Mouse (Mus musculus) intestine, embryonic 14.5 days (tissue): ENCODE results near the gene Slc38a1. TPM values are rescaled to one million over a fixed set of nuclear protein-coding genes. Genes with fewer than 3 reads are reported as not detected.

Experiments
- ATAC-seq: fragments of 200-750 bp; cut with Nextera tagmentation; replicated peaks from 2 replicates; pipeline ENCODE4 v1.8.0; 2017; ENCODE audit warnings: low read depth, moderate number of reproducible peaks, moderate TSS enrichment, moderate library complexity; ENCODE audit not compliant: low FRiP score, low TSS enrichment
- DNase-seq: peaks from one replicate; pipeline ENCODE4 v3.0.0-alpha.2; 2018; ENCODE audit warnings: low spot score
- H3K27ac ChIP-seq: fragments of 300-500 bp; sonication (generic); 2 replicates; pipeline ENCODE4 v1.5.1; 2014; ENCODE audit warnings: low read depth, mild to moderate bottlenecking, control low read depth
- H3K27me3 ChIP-seq: fragments of 300-500 bp; sonication (generic); replicated peaks from 2 replicates; pipeline ENCODE4 v1.6.1; 2014; ENCODE audit warnings: low read length, control low read depth; ENCODE audit not compliant: control insufficient read depth, insufficient read depth
- H3K36me3 ChIP-seq: fragments of 300-500 bp; sonication (generic); 2 replicates; pipeline ENCODE4 v1.6.1; 2014; ENCODE audit warnings: low read length, control low read depth; ENCODE audit not compliant: control insufficient read depth, insufficient read depth
- H3K4me1 ChIP-seq: fragments of 300-500 bp; sonication (generic); replicated peaks from 2 replicates; pipeline ENCODE4 v1.6.1; 2014; ENCODE audit warnings: low read length, control low read depth, mixed read lengths; ENCODE audit not compliant: control insufficient read depth, insufficient read depth
- H3K4me2 ChIP-seq: fragments of 300-500 bp; sonication (generic); 2 replicates; pipeline ENCODE4 v1.6.1; 2014; ENCODE audit warnings: low read length
- H3K4me3 ChIP-seq: fragments of 300-500 bp; sonication (generic); 2 replicates; pipeline ENCODE4 v1.5.1; 2014; ENCODE audit warnings: low read depth, low read length, control low read depth, mixed read lengths
- H3K9ac ChIP-seq: fragments of 300-500 bp; sonication (generic); 2 replicates; pipeline ENCODE4 v1.6.1; 2014; ENCODE audit warnings: mild to moderate bottlenecking, low read length
- H3K9me3 ChIP-seq: fragments of 300-500 bp; sonication (generic); 2 replicates; pipeline ENCODE4 v1.6.1; 2016; ENCODE audit warnings: low read length, control low read depth; ENCODE audit not compliant: control insufficient read depth
- WGBS: fragments of 180-500 bp; shearing (Covaris S2); extraction: QIAGEN DNeasy Blood & Tissue Kit; methylation state at CpG from one replicate; pipeline ENCODE4 v1.1.7; 2014; 5-methylcytosine and 5-hydroxymethylcytosine counted together
- polyA plus RNA-seq: library from polyadenylated mRNA; unstranded; fragments of >200 nt; fragmentation: Nextera tagmentation; extraction: Ambion mirVana; gene quantifications from 2 replicates; pipeline ENCODE4 v1.2.1, GENCODE M21; 2014

The Slc38a1 gene
- polyA plus RNA-seq, 1 experiment from 2014 or later: 126 TPM

GRCm38 (mm10) chr15:96669721-96670120 is 27.0 kb upstream of the Slc38a1 start:
- ATAC-seq (no peak), DNase-seq (no peak)
- no peak overlapping the region for H3K27ac ChIP-seq
- H3K4me2 ChIP-seq: no peak overlapping the region
- WGBS: 80% methylated on average over 6 of the region's 6 CpGs
- H3K4me1 ChIP-seq: no peaks in the 10 kb centered on the region
- H3K4me3 ChIP-seq: no peak overlapping the region
- H3K9ac ChIP-seq: no peak overlapping the region
- H3K36me3 ChIP-seq: no peaks in the 10 kb centered on the region
- no peaks in the 10 kb centered on the region for H3K27me3 ChIP-seq
- H3K9me3 ChIP-seq: no peaks in the 10 kb centered on the region

GRCm38 (mm10) chr15:96666663-96667062 is 23.9 kb upstream of the Slc38a1 start:
- Histone ChIP-seq H3K4me1 (no peaks in the 10 kb centered on the region), H3K4me3 (peak overlapping the region; percentile 13; the same call in 1 of the 2 replicates)

GRCm38 (mm10) chr15:96665889-96666288 is 23.2 kb upstream of the Slc38a1 start:
- Histone ChIP-seq H3K4me2 (peak overlapping the region; percentile 45; the same call in 1 of the 2 replicates), H3K9ac (no peak overlapping the region), H3K4me3 (no peak overlapping the region), H3K27me3 (no peaks in the 10 kb centered on the region), H3K36me3 (no peaks in the 10 kb centered on the region), H3K4me1 (no peaks in the 10 kb centered on the region), H3K9me3 (no peaks in the 10 kb centered on the region), H3K27ac (no peak overlapping the region)
- no peak for DNase-seq
- ATAC-seq: peak; percentile 77
- WGBS: 9% methylated on average over 3 of the region's 3 CpGs

More at GRCm38 (mm10) chr15:96666663-96667062, 23.9 kb upstream of the Slc38a1 start:
- WGBS: 6% methylated on average over 7 of the region's 7 CpGs
- peak; percentile 79 for DNase-seq
- Histone ChIP-seq H3K4me2 (peak overlapping the region; percentile 45), H3K9ac (no peak overlapping the region), H3K27ac (no peak overlapping the region), H3K27me3 (no peaks in the 10 kb centered on the region), H3K9me3 (no peaks in the 10 kb centered on the region), H3K36me3 (no peaks in the 10 kb centered on the region)
- 0 out of 2 replicates have a peak, but pooled peaks have one; percentile 51 for ATAC-seq

- H3K4me2 ChIP-seq: no peak overlapping the region
- H3K4me1 ChIP-seq: 0 out of 2 replicates have a peak, but pooled peaks cover 4% of the 10 kb centered on the region
- DNase-seq (no peak), ATAC-seq (no peak)
- H3K4me3 ChIP-seq: no peak overlapping the region
- H3K36me3 ChIP-seq: no peaks in the 10 kb centered on the region
- WGBS: 39% methylated on average over 13 of the region's 13 CpGs
- no peak overlapping the region for H3K9ac ChIP-seq
- no peaks in the 10 kb centered on the region for H3K27me3 ChIP-seq
- H3K27ac ChIP-seq: no peak overlapping the region
- no peaks in the 10 kb centered on the region for H3K9me3 ChIP-seq
These were observed 18.0 kb upstream of the Slc38a1 start for GRCm38 (mm10) chr15:96660590-96661141.

- H3K9ac ChIP-seq: no peak overlapping the region
- H3K27ac ChIP-seq: peak overlapping the region; percentile 84
- no peaks in the 10 kb centered on the region for H3K36me3 ChIP-seq
- H3K4me1 ChIP-seq: 0 out of 2 replicates have a peak, but pooled peaks cover 4% of the 10 kb centered on the region
- DNase-seq: peak; percentile 67
- peak overlapping the region; percentile 22; the same call in 1 of the 2 replicates for H3K4me3 ChIP-seq
- ATAC-seq: no peak
- H3K9me3 ChIP-seq: no peaks in the 10 kb centered on the region
- 53% methylated on average over 14 of the region's 14 CpGs for WGBS
- H3K27me3 ChIP-seq: no peaks in the 10 kb centered on the region
- H3K4me2 ChIP-seq: peak overlapping the region; percentile 37
These were observed 15.5 kb upstream of the Slc38a1 start for GRCm38 (mm10) chr15:96658275-96658602.

GRCm38 (mm10) chr15:96657576-96658274 is 15.0 kb upstream of the Slc38a1 start:
- Histone ChIP-seq H3K27ac (peak overlapping the region; percentile 84), H3K4me1 (0 out of 2 replicates have a peak, but pooled peaks cover 4% of the 10 kb centered on the region), H3K36me3 (no peaks in the 10 kb centered on the region), H3K4me3 (peak overlapping the region; percentile 22; the same call in 1 of the 2 replicates), H3K9me3 (no peaks in the 10 kb centered on the region), H3K4me2 (no peak overlapping the region; the same call in 1 of the 2 replicates), H3K27me3 (no peaks in the 10 kb centered on the region), H3K9ac (no peak overlapping the region)
- 40% methylated on average over 17 of the region's 17 CpGs for WGBS
- DNase-seq: peak; percentile 65
- ATAC-seq: peak; percentile 97

- no peaks in the 10 kb centered on the region for H3K9me3 ChIP-seq
- H3K36me3 ChIP-seq: no peaks in the 10 kb centered on the region
- 0 out of 2 replicates have a peak, but pooled peaks cover 4% of the 10 kb centered on the region for H3K4me1 ChIP-seq
- ATAC-seq (no peak), DNase-seq (no peak)
- no peaks in the 10 kb centered on the region for H3K27me3 ChIP-seq
- H3K27ac ChIP-seq: no peak overlapping the region
- no peak overlapping the region for H3K4me3 ChIP-seq
- H3K4me2 ChIP-seq: no peak overlapping the region
- no peak overlapping the region for H3K9ac ChIP-seq
- 84% methylated on average over 14 of the region's 14 CpGs for WGBS
These were observed 12.8 kb upstream of the Slc38a1 start for GRCm38 (mm10) chr15:96655514-96655913.

GRCm38 (mm10) chr15:96654714-96655113 is 12.0 kb upstream of the Slc38a1 start:
- DNase-seq: no peak
- no peak overlapping the region for H3K4me2 ChIP-seq
- no peaks in the 10 kb centered on the region for H3K9me3 ChIP-seq
- 0 out of 2 replicates have a peak, but pooled peaks cover 4% of the 10 kb centered on the region for H3K4me1 ChIP-seq
- no peak overlapping the region for H3K27ac ChIP-seq
- no peak overlapping the region for H3K4me3 ChIP-seq
- no peak overlapping the region for H3K9ac ChIP-seq
- H3K36me3 ChIP-seq: no peaks in the 10 kb centered on the region
- no peak for ATAC-seq
- no peaks in the 10 kb centered on the region for H3K27me3 ChIP-seq
- 54% methylated on average over 8 of the region's 8 CpGs for WGBS
